Mouse (Mus musculus) central nervous system, embryonic 11.5 days (tissue): ENCODE measurements around the gene Psme1. TPM values are rescaled to one million over a fixed set of nuclear protein-coding genes. Genes with fewer than 3 reads are reported as not detected.

Source experiments
- polyA plus RNA-seq: library from polyadenylated mRNA; depleted of rRNA; stranded (reverse); fragments of >200 nt; gene quantifications from 2 replicates; pipeline ENCODE4 v1.2.3, GENCODE M21; 2012; rRNA removed

Psme1 gene
- 75.5 and 136 TPM in 2 replicates for polyA plus RNA-seq

GRCm38 (mm10) chr14:55577871-55578667, at the start of gene Psme1:
Gene Psme1 (plus strand): TSS chr14:55578123.

GRCm38 (mm10) chr14:55540067-55540786, 37.7 kb upstream of the Psme1 start, which contains the start of gene Pck2:
Gene Pck2 (plus strand): TSS chr14:55540266.

DNA sequence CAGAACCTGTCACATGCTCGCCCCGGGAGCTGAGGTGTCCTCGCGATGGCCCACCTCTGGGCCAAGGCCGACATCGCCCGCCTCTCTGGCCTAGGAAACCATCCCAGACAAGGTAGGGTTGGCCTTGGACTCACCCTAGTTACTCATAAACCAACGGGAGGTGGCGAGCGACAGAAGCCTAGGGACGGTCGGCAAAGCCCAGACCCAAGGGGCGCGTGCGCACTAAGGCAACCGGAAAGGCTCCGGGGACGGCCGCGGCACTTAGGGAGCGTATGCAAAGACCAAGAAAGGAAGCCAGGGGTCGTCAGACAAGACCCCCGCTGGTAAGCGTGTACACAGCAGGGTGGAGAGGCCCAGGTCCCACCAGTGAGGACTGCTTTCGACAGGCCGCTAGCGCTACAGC, 18.1 kb upstream of the Psme1 start, which contains the start of gene Dcaf11:
Gene Dcaf11 (plus strand): TSS at position 208 of the 403 bp plus-strand sequence.

GRCm38 (mm10) chr14:55560202-55561073, 17.5 kb upstream of the Psme1 start, which contains the start of gene A730061H03Rik:
Gene A730061H03Rik (minus strand): TSS chr14:55560406.

DNA sequence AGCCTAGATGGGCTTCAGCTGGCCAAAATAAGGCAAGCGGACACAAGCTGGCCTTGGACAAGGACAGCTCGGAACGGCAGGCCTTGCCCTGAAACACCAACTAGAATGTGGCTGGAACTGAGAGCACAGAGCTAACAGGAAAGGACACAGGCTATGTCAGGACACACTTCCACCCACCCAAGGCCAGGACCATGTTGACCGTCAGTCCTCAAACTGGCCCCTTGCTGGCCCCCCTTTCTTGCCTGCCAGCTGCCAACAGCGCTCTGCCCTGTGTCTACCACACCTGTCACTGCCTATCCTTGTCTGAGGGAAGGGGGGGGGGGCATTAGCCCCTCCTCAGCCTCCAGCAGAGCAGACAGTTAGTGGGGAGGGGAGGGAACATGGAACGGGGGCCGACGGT, 2.6 kb upstream of the Psme1 start, which contains the start of gene Fitm1:
Gene Fitm1 (plus strand): TSS at position 316 of the 400 bp plus-strand sequence.

GRCm38 (mm10) chr14:55584702-55585565, 7.0 kb downstream of the Psme1 start, which contains the start of gene Emc9:
Gene Emc9 (minus strand): TSS chr14:55585302.

GRCm38 (mm10) chr14:55590748-55591330, 12.9 kb downstream of the Psme1 start, which contains the start of gene Psme2:
Gene Psme2 (minus strand): TSS chr14:55591113.

DNA sequence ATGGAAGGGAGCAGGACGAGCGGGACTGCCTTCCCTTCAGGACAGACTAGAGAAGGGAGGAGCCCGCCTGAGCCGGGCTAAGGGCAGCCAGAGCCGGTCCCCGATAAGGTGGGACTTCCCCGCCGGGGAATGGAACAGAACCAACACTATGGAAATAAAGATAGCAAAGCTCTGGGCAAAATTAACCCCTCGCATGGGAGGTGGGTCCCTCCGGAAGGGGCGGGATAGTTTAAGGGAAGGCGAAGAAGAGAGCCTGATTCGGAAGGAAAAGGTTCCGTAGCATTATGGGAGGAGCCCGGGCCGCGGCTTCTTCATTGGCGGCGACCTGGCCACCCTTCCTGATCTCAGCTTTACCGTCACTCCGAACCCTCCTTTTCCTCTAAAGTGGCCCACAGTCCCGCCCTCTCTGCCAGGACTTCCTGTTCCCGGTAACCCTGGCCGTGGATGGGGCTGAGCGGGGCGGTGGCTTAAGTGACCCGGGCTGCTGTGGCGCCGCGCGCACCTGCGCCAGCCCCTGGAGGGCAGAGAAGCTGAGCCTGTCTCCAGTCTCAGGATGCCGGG, 13.5 kb downstream of the Psme1 start, which contains the start of gene Rnf31:
Gene Rnf31 (plus strand): TSS at position 378 of the 561 bp plus-strand sequence.

DNA sequence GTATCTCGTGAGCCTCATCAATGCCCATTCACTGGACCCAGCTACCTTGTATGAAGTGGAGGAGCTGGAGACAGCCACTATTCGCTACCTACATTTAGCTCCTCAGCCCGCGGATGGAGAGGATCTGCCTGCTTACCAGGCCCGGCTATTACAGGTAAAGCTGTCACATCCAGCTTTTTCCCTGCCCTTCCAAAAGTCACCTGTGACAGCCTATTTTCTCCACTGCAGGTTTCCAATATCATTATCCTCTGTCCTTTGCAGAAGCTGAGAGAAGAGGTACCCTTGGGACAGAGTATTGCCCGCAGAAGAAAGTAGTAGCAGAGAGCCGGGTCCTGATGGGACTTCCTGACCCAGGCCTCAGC, 25.3 kb downstream of the Psme1 start, which contains the start of gene Irf9:
Gene Irf9 (plus strand): TSS at position 301 of the 362 bp plus-strand sequence.

DNA sequence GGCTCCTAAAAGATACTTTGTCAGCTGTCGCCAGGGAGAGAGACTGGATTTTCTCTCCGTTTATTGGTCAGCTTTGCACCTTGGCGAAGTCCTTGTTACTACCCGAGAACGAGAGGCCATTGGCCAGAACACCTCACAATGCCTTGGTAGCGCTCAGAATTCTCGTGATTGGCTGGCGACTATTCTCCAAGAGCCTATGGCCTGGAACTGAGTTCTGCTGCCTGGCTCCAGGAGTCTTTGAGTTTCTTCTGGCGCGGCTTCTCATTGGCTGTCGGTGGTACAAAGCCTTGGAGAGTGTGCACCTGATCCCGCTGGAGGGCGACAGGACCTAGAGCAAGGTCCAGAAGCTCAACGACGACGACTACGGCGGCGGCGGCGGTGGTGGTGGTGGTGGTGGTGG, 39.9 kb downstream of the Psme1 start, which contains the start of gene Rec8:
Gene Rec8 (plus strand): TSS at position 216 of the 400 bp plus-strand sequence.

Other genes starting within 250 kb of the Psme1 start
- gene Dhrs4, start 99.4 kb upstream of the Psme1 start, polyA plus RNA-seq: 48.2 and 49.4 TPM in 2 replicates
- 55.6 and 61.7 TPM in 2 replicates for gene Carmil3, start 87.5 kb upstream of the Psme1 start, polyA plus RNA-seq
- gene Cpne6, start 67.7 kb upstream of the Psme1 start, polyA plus RNA-seq: 0.79 and 1.2 TPM in 2 replicates
- gene Nrl, start 53.1 kb upstream of the Psme1 start, polyA plus RNA-seq: 0.09 and 0.11 TPM in 2 replicates
- 17.8 and 25.7 TPM in 2 replicates for gene Pck2, start 37.9 kb upstream of the Psme1 start, polyA plus RNA-seq
- gene Dcaf11, start 18.1 kb upstream of the Psme1 start, polyA plus RNA-seq: 63.0 and 75.5 TPM in 2 replicates
- gene A730061H03Rik, start 17.7 kb upstream of the Psme1 start, polyA plus RNA-seq: 0.18 and 0.30 TPM in 2 replicates
- 1.3 and 8.1 TPM in 2 replicates for gene Fitm1, start 2.5 kb upstream of the Psme1 start, polyA plus RNA-seq
- gene Emc9, start 7.2 kb downstream of the Psme1 start, polyA plus RNA-seq: 7.7 TPM in 2 replicates
- gene Psme2, start 13.0 kb downstream of the Psme1 start, polyA plus RNA-seq: 72.7 and 98.9 TPM in 2 replicates
- 22.3 and 22.4 TPM in 2 replicates for gene Rnf31, start 13.6 kb downstream of the Psme1 start, polyA plus RNA-seq
- gene Irf9, start 25.4 kb downstream of the Psme1 start, polyA plus RNA-seq: 19.0 and 20.1 TPM in 2 replicates
- 17.0 and 19.2 TPM in 2 replicates for gene Rec8, start 39.9 kb downstream of the Psme1 start, polyA plus RNA-seq
- 119 and 120 TPM in 2 replicates for gene Ipo4, start 57.8 kb downstream of the Psme1 start, polyA plus RNA-seq
- 3.4 and 4.1 TPM in 2 replicates for gene Gm49378, start 59.8 kb downstream of the Psme1 start, polyA plus RNA-seq
- 52.0 and 59.3 TPM in 2 replicates for gene Tm9sf1, start 65.7 kb downstream of the Psme1 start, polyA plus RNA-seq
- gene Tssk4, start 72.1 kb downstream of the Psme1 start, polyA plus RNA-seq: 2.4 TPM in 2 replicates
- gene Mdp1, start 82.4 kb downstream of the Psme1 start, polyA plus RNA-seq: 54.9 and 66.5 TPM in 2 replicates
- 40.5 and 45.5 TPM in 2 replicates for gene Gmpr2, start 93.8 kb downstream of the Psme1 start, polyA plus RNA-seq
- 438 and 468 TPM in 2 replicates for gene Nedd8, start 94.0 kb downstream of the Psme1 start, polyA plus RNA-seq
- gene Tinf2, start 103.7 kb downstream of the Psme1 start, polyA plus RNA-seq: 48.1 and 69.4 TPM in 2 replicates
- gene Tgm1, start 135.8 kb downstream of the Psme1 start, polyA plus RNA-seq: 0.82 and 0.91 TPM in 2 replicates
- 27.0 and 29.8 TPM in 2 replicates for gene Rabggta, start 144.1 kb downstream of the Psme1 start, polyA plus RNA-seq
- gene Dhrs1, start 167.6 kb downstream of the Psme1 start, polyA plus RNA-seq: 64.8 and 70.9 TPM in 2 replicates
- 24.1 and 26.2 TPM in 2 replicates for gene Nop9, start 167.6 kb downstream of the Psme1 start, polyA plus RNA-seq
- 1.9 and 2.2 TPM in 2 replicates for gene Cideb, start 180.3 kb downstream of the Psme1 start, polyA plus RNA-seq
- gene Ltb4r2, start 183.3 kb downstream of the Psme1 start, polyA plus RNA-seq: 0.31 and 0.32 TPM in 2 replicates
- gene Ltb4r1, start 187.8 kb downstream of the Psme1 start, polyA plus RNA-seq: 0.43 and 0.58 TPM in 2 replicates
- 3.7 and 15.6 TPM in 2 replicates for gene Adcy4, start 206.0 kb downstream of the Psme1 start, polyA plus RNA-seq
- 7.1 and 18.8 TPM in 2 replicates for gene Ripk3, start 210.7 kb downstream of the Psme1 start, polyA plus RNA-seq
- gene Nfatc4, start 245.0 kb downstream of the Psme1 start, polyA plus RNA-seq: 43.3 and 96.2 TPM in 2 replicates